Mouse (Mus musculus): Measurements from ENCODE around the gene Lrr1. TPM values are rescaled to one million over a fixed set of nuclear protein-coding genes. Genes with fewer than 3 reads are reported as not detected.

Lrr1 gene
- polyA plus RNA-seq, 1 experiment from 2014 or later: 5.2 TPM

DNA sequence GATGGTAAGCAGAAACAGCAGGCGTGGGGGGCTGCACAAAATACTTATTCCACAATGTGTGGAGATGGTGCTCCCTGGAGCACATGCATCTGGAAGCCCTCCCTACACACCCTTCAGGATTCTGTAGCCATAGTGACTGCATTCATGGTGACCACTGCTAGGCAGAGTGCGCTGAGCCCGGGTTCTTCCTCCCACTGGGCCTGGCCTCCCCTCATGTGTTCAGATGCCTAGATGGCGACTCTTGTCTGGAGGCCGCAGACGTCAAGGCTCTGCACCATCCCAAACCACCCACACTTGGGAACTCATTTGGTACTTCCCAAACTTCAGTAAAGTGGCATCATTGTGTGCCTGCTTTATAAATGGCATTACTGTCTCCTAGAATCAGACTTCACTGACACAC lies 25.2 kb upstream of the Lrr1 start:
- Histone ChIP-seq H3K4me1 (replicated peaks; ENCODE audit: control insufficient read depth, insufficient read depth) (no peaks in the 10 kb centered on the region), H3K27me3 (ENCODE audit: control insufficient read depth, insufficient read depth, low read length) (no peaks in the 10 kb centered on the region), H3K4me3 (ENCODE audit: low read depth, low read length) (no peak overlapping the region), H3K27ac (replicated peaks) (no peak overlapping the region), H3K9me3 (ENCODE audit: control insufficient read depth, low read length) (no peaks in the 10 kb centered on the region), H3K4me2 (replicated peaks; ENCODE audit: low read depth) (no peak overlapping the region), H3K36me3 (ENCODE audit: control insufficient read depth, insufficient read depth, low read length) (no peaks in the 10 kb centered on the region), H3K9ac (ENCODE audit: low read length) (no peak overlapping the region)
- DNase-seq (ENCODE audit: low spot score) (no peak), ATAC-seq (ENCODE audit: low FRiP score, low TSS enrichment) (no peak)
- 73% methylated on average over 6 of the region's 6 CpGs for WGBS
- TF ChIP-seq CTCF (IDR thresholded peaks at IDR 0.05; ENCODE audit: low read depth) (no peak), EP300 (optimal IDR thresholded peaks at IDR 0.05) (no peak)

GRCm38 (mm10) chr12:69147166-69147735 lies 21.4 kb upstream of the Lrr1 start:
- no peaks in the 10 kb centered on the region for H3K9me3 ChIP-seq (ENCODE audit: control insufficient read depth, low read length)
- ATAC-seq (ENCODE audit: low FRiP score, low TSS enrichment) (no peak), DNase-seq (ENCODE audit: low spot score) (no peak)
- WGBS: 90% methylated on average over 5 of the region's 5 CpGs
- H3K27ac ChIP-seq (replicated peaks): no peak overlapping the region
- no peaks in the 10 kb centered on the region for H3K4me1 ChIP-seq (replicated peaks; ENCODE audit: control insufficient read depth, insufficient read depth)
- H3K36me3 ChIP-seq (ENCODE audit: control insufficient read depth, insufficient read depth, low read length): no peaks in the 10 kb centered on the region
- H3K4me2 ChIP-seq (replicated peaks; ENCODE audit: low read depth): no peak overlapping the region
- no peaks in the 10 kb centered on the region for H3K27me3 ChIP-seq (ENCODE audit: control insufficient read depth, insufficient read depth, low read length)
- TF ChIP-seq EP300 (optimal IDR thresholded peaks at IDR 0.05): no peak
- H3K4me3 ChIP-seq (ENCODE audit: low read depth, low read length): no peak overlapping the region
- H3K9ac ChIP-seq (ENCODE audit: low read length): no peak overlapping the region

DNA sequence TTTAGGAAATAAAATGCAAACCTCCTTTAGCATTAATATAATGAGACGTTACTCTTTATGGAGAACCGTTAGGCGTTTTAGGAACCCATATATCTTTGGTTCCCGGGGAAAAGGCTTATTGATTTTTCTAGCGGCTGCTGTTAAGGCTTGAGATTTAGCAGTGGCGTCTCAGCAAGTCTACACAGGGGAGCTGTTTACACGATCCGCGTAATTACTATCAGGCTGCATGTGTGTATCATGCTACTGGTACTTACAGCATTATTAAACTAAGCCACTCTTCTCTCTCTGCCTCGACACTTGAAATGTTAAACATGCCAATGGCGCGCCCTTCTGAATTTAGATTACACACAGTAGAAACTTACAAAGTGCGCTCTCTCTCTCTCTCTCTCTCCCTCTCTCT lies 18.6 kb upstream of the Lrr1 start:
- H3K27me3 ChIP-seq (ENCODE audit: control insufficient read depth, insufficient read depth, low read length): no peaks in the 10 kb centered on the region
- no peaks in the 10 kb centered on the region for H3K36me3 ChIP-seq (ENCODE audit: control insufficient read depth, insufficient read depth, low read length)
- no peak for TF ChIP-seq EP300 (optimal IDR thresholded peaks at IDR 0.05)
- no peak for TF ChIP-seq CTCF (IDR thresholded peaks at IDR 0.05; ENCODE audit: low read depth)
- H3K9ac ChIP-seq (ENCODE audit: low read length): no peak overlapping the region
- H3K9me3 ChIP-seq (ENCODE audit: control insufficient read depth, low read length): no peaks in the 10 kb centered on the region
- H3K4me1 ChIP-seq (replicated peaks; ENCODE audit: control insufficient read depth, insufficient read depth): no peaks in the 10 kb centered on the region
- 50% methylated on average over 13 of the region's 13 CpGs for WGBS
- ATAC-seq (ENCODE audit: low FRiP score, low TSS enrichment) (no peak), DNase-seq (ENCODE audit: low spot score) (no peak)
- no peak overlapping the region for H3K27ac ChIP-seq (replicated peaks)
- no peak overlapping the region for H3K4me2 ChIP-seq (replicated peaks; ENCODE audit: low read depth)
- H3K4me3 ChIP-seq (ENCODE audit: low read depth, low read length): no peak overlapping the region

GRCm38 (mm10) chr12:69155923-69156322 lies 12.7 kb upstream of the Lrr1 start:
- Histone ChIP-seq H3K4me1 (replicated peaks; ENCODE audit: control insufficient read depth, insufficient read depth) (peaks cover 2% of the 10 kb centered on the region; the same call in 1 of the 2 replicates), H3K27me3 (ENCODE audit: control insufficient read depth, insufficient read depth, low read length) (no peaks in the 10 kb centered on the region), H3K36me3 (ENCODE audit: control insufficient read depth, insufficient read depth, low read length) (no peaks in the 10 kb centered on the region), H3K9me3 (ENCODE audit: control insufficient read depth, low read length) (no peaks in the 10 kb centered on the region), H3K4me3 (ENCODE audit: low read depth, low read length) (no peak overlapping the region), H3K27ac (replicated peaks) (no peak overlapping the region), H3K4me2 (replicated peaks; ENCODE audit: low read depth) (no peak overlapping the region), H3K9ac (ENCODE audit: low read length) (no peak overlapping the region)
- WGBS: 66% methylated on average over 2 of the region's 2 CpGs
- no peak for DNase-seq (ENCODE audit: low spot score)
- no peak for ATAC-seq (ENCODE audit: low FRiP score, low TSS enrichment)
- TF ChIP-seq EP300 (optimal IDR thresholded peaks at IDR 0.05) (no peak), CTCF (IDR thresholded peaks at IDR 0.05; ENCODE audit: low read depth) (no peak)

GRCm38 (mm10) chr12:69156436-69156835 lies 12.2 kb upstream of the Lrr1 start:
- H3K4me1 ChIP-seq (replicated peaks; ENCODE audit: control insufficient read depth, insufficient read depth): peaks cover 2% of the 10 kb centered on the region; the same call in 1 of the 2 replicates
- no peak overlapping the region for H3K4me2 ChIP-seq (replicated peaks; ENCODE audit: low read depth)
- H3K36me3 ChIP-seq (ENCODE audit: control insufficient read depth, insufficient read depth, low read length): no peaks in the 10 kb centered on the region
- no peaks in the 10 kb centered on the region for H3K27me3 ChIP-seq (ENCODE audit: control insufficient read depth, insufficient read depth, low read length)
- no peak overlapping the region for H3K4me3 ChIP-seq (ENCODE audit: low read depth, low read length)
- no peak overlapping the region for H3K9ac ChIP-seq (ENCODE audit: low read length)
- no peak overlapping the region for H3K27ac ChIP-seq (replicated peaks)
- WGBS: 64% methylated on average over 4 of the region's 4 CpGs
- ATAC-seq (ENCODE audit: low FRiP score, low TSS enrichment): no peak
- no peak for DNase-seq (ENCODE audit: low spot score)
- H3K9me3 ChIP-seq (ENCODE audit: control insufficient read depth, low read length): no peaks in the 10 kb centered on the region
- TF ChIP-seq EP300 (optimal IDR thresholded peaks at IDR 0.05) (no peak), CTCF (IDR thresholded peaks at IDR 0.05; ENCODE audit: low read depth) (no peak)

- Histone ChIP-seq H3K27ac (replicated peaks) (no peak overlapping the region), H3K9ac (ENCODE audit: low read length) (no peak overlapping the region), H3K4me1 (replicated peaks; ENCODE audit: control insufficient read depth, insufficient read depth) (peaks cover 2% of the 10 kb centered on the region; the same call in 1 of the 2 replicates), H3K27me3 (ENCODE audit: control insufficient read depth, insufficient read depth, low read length) (no peaks in the 10 kb centered on the region), H3K4me3 (ENCODE audit: low read depth, low read length) (no peak overlapping the region), H3K9me3 (ENCODE audit: control insufficient read depth, low read length) (no peaks in the 10 kb centered on the region), H3K4me2 (replicated peaks; ENCODE audit: low read depth) (no peak overlapping the region), H3K36me3 (ENCODE audit: control insufficient read depth, insufficient read depth, low read length) (no peaks in the 10 kb centered on the region)
- TF ChIP-seq CTCF (IDR thresholded peaks at IDR 0.05; ENCODE audit: low read depth): no peak
- TF ChIP-seq EP300 (optimal IDR thresholded peaks at IDR 0.05): no peak
- DNase-seq (ENCODE audit: low spot score) (no peak), ATAC-seq (ENCODE audit: low FRiP score, low TSS enrichment) (no peak)
- 88% methylated on average over 2 of the region's 2 CpGs for WGBS
Observed at GRCm38 (mm10) chr12:69157107-69157506, 11.5 kb upstream of the Lrr1 start.
